Mouse (Mus musculus) heart, embryonic 15.5 days (tissue): ENCODE measurements around the gene Mab21l3. TPM values are rescaled to one million over a fixed set of nuclear protein-coding genes. Genes with fewer than 3 reads are reported as not detected.
A peak's percentile ranks its signal among the peaks of the same experiment; 100 is the strongest.

Experiments used
- ATAC-seq: fragments of 200-750 bp; cut with Nextera tagmentation; replicated peaks from 2 replicates; pipeline ENCODE4 v1.8.0; 2017; ENCODE audit warnings: low read depth, moderate TSS enrichment; ENCODE audit not compliant: insufficient number of reproducible peaks, insufficient read depth, low FRiP score
- H3K27ac ChIP-seq: fragments of 300-500 bp; sonication (generic); 2 replicates; pipeline ENCODE4 v1.5.1; 2015; ENCODE audit warnings: mild to moderate bottlenecking, inconsistent platforms
- H3K27me3 ChIP-seq: fragments of 300-500 bp; sonication (generic); 2 replicates; pipeline ENCODE4 v1.6.1; 2015; ENCODE audit warnings: inconsistent platforms
- H3K36me3 ChIP-seq: fragments of 300-500 bp; sonication (generic); 2 replicates; pipeline ENCODE4 v1.6.1; 2015; ENCODE audit warnings: mild to moderate bottlenecking, inconsistent platforms
- H3K4me1 ChIP-seq: fragments of 300-500 bp; sonication (generic); replicated peaks from 2 replicates; pipeline ENCODE4 v1.6.1; 2015; ENCODE audit warnings: inconsistent platforms
- H3K4me2 ChIP-seq: fragments of 300-500 bp; sonication (generic); 2 replicates; pipeline ENCODE4 v1.6.1; 2015; ENCODE audit warnings: inconsistent platforms, mild to moderate bottlenecking, moderate library complexity
- H3K4me3 ChIP-seq: fragments of 300-500 bp; sonication (generic); 2 replicates; pipeline ENCODE4 v1.5.1; 2015; ENCODE audit warnings: mild to moderate bottlenecking, inconsistent platforms
- H3K9ac ChIP-seq: fragments of 300-500 bp; sonication (generic); 2 replicates; pipeline ENCODE4 v1.6.1; 2015; ENCODE audit warnings: mild to moderate bottlenecking, inconsistent platforms
- H3K9me3 ChIP-seq: fragments of 300-500 bp; sonication (generic); replicated peaks from 2 replicates; pipeline ENCODE4 v1.6.1; 2016; ENCODE audit warnings: inconsistent platforms
- WGBS: fragments of 180-500 bp; shearing (Covaris S2); methylation state at CpG from one replicate; pipeline ENCODE4 v1.1.7; 2015; ENCODE audit warnings: mixed read lengths; 5-methylcytosine and 5-hydroxymethylcytosine counted together
- polyA plus RNA-seq: library from polyadenylated mRNA; unstranded; fragments of >200 nt; fragmentation: Nextera tagmentation; extraction: Ambion mirVana; gene quantifications from 2 replicates; pipeline ENCODE4 v1.2.1, GENCODE M21; 2015

Gene Mab21l3
- polyA plus RNA-seq, 1 experiment from 2014 or later = 0.14 TPM

GRCm38 (mm10) chr3:101875258-101875920 lies 26.6 kb upstream of the Mab21l3 start:
- H3K9me3 ChIP-seq = no peaks in the 10 kb centered on the region
- WGBS = 76% methylated on average over 10 of the region's 10 CpGs
- peaks cover 9% of the 10 kb centered on the region; the same call in 1 of the 2 replicates for H3K36me3 ChIP-seq
- H3K4me2 ChIP-seq = no peak overlapping the region
- H3K4me3 ChIP-seq = no peak overlapping the region
- H3K27me3 ChIP-seq = no peaks in the 10 kb centered on the region
- no peak overlapping the region for H3K9ac ChIP-seq
- peak overlapping the region; percentile 77 for H3K27ac ChIP-seq
- no peak for ATAC-seq
- peaks cover 8% of the 10 kb centered on the region for H3K4me1 ChIP-seq

GRCm38 (mm10) chr3:101873061-101873675 lies 24.4 kb upstream of the Mab21l3 start:
- Histone ChIP-seq H3K9me3 (no peaks in the 10 kb centered on the region), H3K27me3 (no peaks in the 10 kb centered on the region), H3K4me2 (no peak overlapping the region), H3K36me3 (0 out of 2 replicates have a peak, but pooled peaks cover 4% of the 10 kb centered on the region), H3K4me1 (peaks cover 8% of the 10 kb centered on the region), H3K27ac (no peak overlapping the region), H3K4me3 (no peak overlapping the region), H3K9ac (no peak overlapping the region)
- ATAC-seq = no peak
- 80% methylated on average over 7 of the region's 7 CpGs for WGBS

- H3K4me2 ChIP-seq = no peak overlapping the region
- WGBS = 84% methylated on average over 9 of the region's 9 CpGs
- no peak overlapping the region for H3K9ac ChIP-seq
- no peaks in the 10 kb centered on the region for H3K36me3 ChIP-seq
- ATAC-seq = no peak
- H3K4me3 ChIP-seq = no peak overlapping the region
- no peaks in the 10 kb centered on the region for H3K27me3 ChIP-seq
- peaks cover 8% of the 10 kb centered on the region for H3K4me1 ChIP-seq
- H3K9me3 ChIP-seq = no peaks in the 10 kb centered on the region
- no peak overlapping the region for H3K27ac ChIP-seq
These were observed 23.2 kb upstream of the Mab21l3 start for GRCm38 (mm10) chr3:101871951-101872350.

DNA sequence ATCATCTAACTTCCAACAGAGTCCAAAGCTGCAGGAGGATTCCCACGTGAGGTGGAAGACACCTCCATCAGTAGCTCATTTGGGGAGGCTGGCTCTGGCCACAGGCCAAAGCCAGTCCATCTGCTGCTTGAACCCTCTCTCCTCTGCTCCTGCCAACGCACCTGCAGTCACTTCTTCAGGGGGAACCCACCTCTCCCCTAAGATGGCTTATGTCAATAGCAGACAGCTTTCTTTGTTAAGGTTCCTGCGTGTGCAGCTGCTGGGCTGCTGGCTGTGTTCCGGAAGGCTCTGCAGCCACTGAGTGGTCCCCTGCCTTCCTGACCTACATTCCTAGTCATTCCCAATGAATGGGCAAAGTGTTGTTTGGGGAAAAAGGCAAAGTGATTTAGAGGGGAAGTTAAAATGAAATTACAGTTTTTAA lies 18.3 kb upstream of the Mab21l3 start:
- 70% methylated on average over 4 of the region's 4 CpGs for WGBS
- no peaks in the 10 kb centered on the region for H3K9me3 ChIP-seq
- H3K27me3 ChIP-seq = no peaks in the 10 kb centered on the region
- no peak overlapping the region for H3K9ac ChIP-seq
- no peak overlapping the region for H3K27ac ChIP-seq
- no peaks in the 10 kb centered on the region for H3K4me1 ChIP-seq
- ATAC-seq = no peak
- peaks cover 7% of the 10 kb centered on the region; the same call in 1 of the 2 replicates for H3K36me3 ChIP-seq
- no peak overlapping the region for H3K4me2 ChIP-seq
- H3K4me3 ChIP-seq = no peak overlapping the region

GRCm38 (mm10) chr3:101861856-101862255 lies 13.1 kb upstream of the Mab21l3 start:
- Histone ChIP-seq H3K36me3 (peaks cover 17% of the 10 kb centered on the region), H3K4me2 (no peak overlapping the region), H3K27me3 (no peaks in the 10 kb centered on the region), H3K9me3 (no peaks in the 10 kb centered on the region), H3K27ac (no peak overlapping the region), H3K9ac (no peak overlapping the region), H3K4me1 (no peaks in the 10 kb centered on the region), H3K4me3 (no peak overlapping the region)
- WGBS = 68% methylated on average over 3 of the region's 3 CpGs
- no peak for ATAC-seq

- Histone ChIP-seq H3K4me2 (no peak overlapping the region), H3K4me1 (no peaks in the 10 kb centered on the region), H3K27me3 (no peaks in the 10 kb centered on the region), H3K4me3 (no peak overlapping the region), H3K9ac (no peak overlapping the region), H3K36me3 (peaks cover 17% of the 10 kb centered on the region), H3K9me3 (no peaks in the 10 kb centered on the region), H3K27ac (no peak overlapping the region)
- 75% methylated on average over 7 of the region's 7 CpGs for WGBS
- no peak for ATAC-seq
These were observed 11.4 kb upstream of the Mab21l3 start for GRCm38 (mm10) chr3:101860151-101860550.

- H3K9me3 ChIP-seq = no peaks in the 10 kb centered on the region
- H3K27ac ChIP-seq = no peak overlapping the region
- ATAC-seq = no peak
- peaks cover 17% of the 10 kb centered on the region for H3K36me3 ChIP-seq
- no peak overlapping the region for H3K4me2 ChIP-seq
- no peak overlapping the region for H3K9ac ChIP-seq
- H3K27me3 ChIP-seq = no peaks in the 10 kb centered on the region
- H3K4me3 ChIP-seq = no peak overlapping the region
- 83% methylated on average over 7 of the region's 7 CpGs for WGBS
- H3K4me1 ChIP-seq = no peaks in the 10 kb centered on the region
These were observed 11.0 kb upstream of the Mab21l3 start for GRCm38 (mm10) chr3:101859740-101860139.

- Histone ChIP-seq H3K9me3 (no peaks in the 10 kb centered on the region), H3K4me2 (no peak overlapping the region), H3K27me3 (no peaks in the 10 kb centered on the region), H3K9ac (no peak overlapping the region), H3K27ac (no peak overlapping the region), H3K4me1 (0 out of 2 replicates have a peak, but pooled peaks cover 3% of the 10 kb centered on the region), H3K4me3 (no peak overlapping the region), H3K36me3 (0 out of 2 replicates have a peak, but pooled peaks cover 3% of the 10 kb centered on the region)
- ATAC-seq = no peak
- 71% methylated on average over 1 of the region's 1 CpGs for WGBS
These were observed 5.3 kb upstream of the Mab21l3 start for GRCm38 (mm10) chr3:101854075-101854474.

GRCm38 (mm10) chr3:101851363-101851762 lies 2.6 kb upstream of the Mab21l3 start:
- Histone ChIP-seq H3K4me2 (no peak overlapping the region), H3K27ac (no peak overlapping the region), H3K9ac (no peak overlapping the region), H3K27me3 (no peaks in the 10 kb centered on the region), H3K36me3 (no peaks in the 10 kb centered on the region), H3K9me3 (no peaks in the 10 kb centered on the region), H3K4me1 (0 out of 2 replicates have a peak, but pooled peaks cover 3% of the 10 kb centered on the region), H3K4me3 (no peak overlapping the region)
- no peak for ATAC-seq
- 56% methylated on average over 6 of the region's 6 CpGs for WGBS

DNA sequence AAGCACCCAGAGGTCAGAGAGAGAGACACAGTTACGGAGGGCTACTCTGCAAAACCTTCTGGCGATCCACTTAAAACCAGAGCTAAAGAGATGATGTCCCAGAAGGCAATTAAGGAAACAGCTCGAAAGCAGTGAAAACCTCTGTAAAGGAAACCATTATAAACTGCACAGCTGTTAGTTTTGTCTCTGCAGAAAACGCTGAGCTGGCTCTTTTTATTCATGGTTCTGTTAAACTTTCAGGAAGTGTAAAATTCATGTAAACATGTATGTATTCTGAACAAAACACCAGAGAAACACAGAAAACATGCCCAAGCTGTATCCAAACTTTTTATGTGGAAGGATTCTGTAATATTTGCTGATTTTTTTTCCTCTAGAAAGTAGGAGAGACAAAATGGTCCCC lies 2.7 kb downstream of the Mab21l3 start:
- 61% methylated on average over 4 of the region's 4 CpGs for whole genome bisulfite sequencing
- no peak overlapping the region for H3K9ac ChIP-seq
- H3K36me3 ChIP-seq = no peaks in the 10 kb centered on the region
- no peaks in the 10 kb centered on the region for H3K9me3 ChIP-seq
- H3K4me2 ChIP-seq = no peak overlapping the region
- no peaks in the 10 kb centered on the region for H3K4me1 ChIP-seq
- H3K27ac ChIP-seq = no peak overlapping the region
- ATAC-seq = no peak
- H3K27me3 ChIP-seq = no peaks in the 10 kb centered on the region
- no peak overlapping the region for H3K4me3 ChIP-seq

- Histone ChIP-seq H3K4me3 (no peak overlapping the region), H3K9ac (no peak overlapping the region), H3K4me1 (no peaks in the 10 kb centered on the region), H3K36me3 (no peaks in the 10 kb centered on the region), H3K9me3 (no peaks in the 10 kb centered on the region), H3K27ac (no peak overlapping the region), H3K4me2 (no peak overlapping the region), H3K27me3 (no peaks in the 10 kb centered on the region)
- 83% methylated on average over 7 of the region's 7 CpGs for WGBS
- ATAC-seq = no peak
These were observed 6.2 kb downstream of the Mab21l3 start for GRCm38 (mm10) chr3:101842372-101843094.
